Mouse (Mus musculus) heart, adult 11 months (tissue): ENCODE results near the gene Kdelc1.

ENCODE experiments used
- DNase-seq: peaks from one replicate; pipeline ENCODE4 v3.0.0; 2022

The Kdelc1 gene

GRCm38 (mm10) chr1:44118239-44119054, at the start of gene Kdelc1, which contains the start of gene Bivm:
TSS of gene Kdelc1 (minus strand) at chr1:44118808.
TSS of gene Bivm (plus strand) at chr1:44118957.
- peak; percentile 100 for DNase-seq

DNA sequence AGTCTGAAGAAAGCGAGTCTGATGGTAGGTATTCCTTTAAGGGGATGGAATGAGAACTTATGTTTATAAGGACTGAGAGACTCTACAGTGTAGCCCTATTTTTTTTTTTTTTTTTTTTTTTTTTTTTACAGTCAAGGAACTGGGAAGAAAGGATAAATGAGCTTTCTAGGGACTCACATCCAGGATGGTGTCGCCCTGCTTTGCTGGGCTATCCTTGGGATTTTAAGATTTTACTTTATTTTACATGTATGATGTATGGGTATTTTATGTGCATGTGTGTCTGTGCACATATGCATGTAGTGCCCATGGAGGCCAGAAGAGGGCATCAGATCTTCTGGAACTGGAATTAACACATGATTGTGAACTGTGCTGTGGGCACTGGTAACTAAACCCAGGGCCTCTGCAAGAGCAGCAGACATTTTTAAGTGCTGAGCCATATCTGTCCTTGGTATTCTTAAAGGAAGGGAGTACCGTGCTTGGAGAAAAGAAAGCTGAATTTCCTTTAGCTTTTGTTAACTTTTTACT, 49.3 kb upstream of the Kdelc1 start:
- no peak for DNase-seq

DNA sequence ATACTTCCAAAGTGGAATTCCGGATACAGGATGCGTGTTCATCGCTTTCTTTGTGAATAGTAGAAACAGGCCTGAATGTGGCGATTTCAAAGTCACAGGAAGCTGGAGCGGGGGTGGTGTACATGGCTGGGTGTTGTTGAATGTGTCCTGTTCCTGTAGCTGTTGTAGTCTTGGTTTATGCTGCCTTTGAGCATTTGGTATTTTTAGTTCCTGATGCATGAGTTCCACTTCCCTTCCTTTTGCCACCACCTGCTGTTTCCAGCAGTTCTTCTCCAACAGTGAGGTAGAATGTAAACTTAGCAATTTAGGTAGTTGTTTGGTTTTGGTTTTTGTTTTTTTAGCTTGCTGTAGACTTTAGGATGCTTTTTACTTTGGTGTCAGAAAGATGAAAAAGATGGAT, 43.8 kb upstream of the Kdelc1 start:
- DNase-seq, result peak; percentile 44

DNA sequence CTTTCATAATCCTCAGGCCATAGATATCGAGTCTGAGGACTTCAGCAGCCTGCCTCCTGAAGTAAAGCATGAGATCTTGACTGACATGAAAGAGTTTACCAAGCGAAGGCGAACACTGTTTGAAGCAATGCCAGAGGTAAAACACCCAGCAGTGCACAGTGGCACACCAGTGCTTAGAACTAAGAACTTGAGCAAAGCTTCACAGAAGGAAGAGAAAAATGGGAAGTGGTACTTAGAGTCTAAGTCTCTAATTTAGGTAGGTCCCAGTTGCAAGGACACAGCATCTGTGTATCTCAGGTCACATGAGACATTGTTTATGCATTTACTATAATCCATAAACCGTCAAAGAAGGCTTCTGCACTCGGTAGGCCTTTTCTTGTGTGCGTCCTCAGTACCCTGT, 43.2 kb upstream of the Kdelc1 start:
- no peak for DNase-seq

DNA sequence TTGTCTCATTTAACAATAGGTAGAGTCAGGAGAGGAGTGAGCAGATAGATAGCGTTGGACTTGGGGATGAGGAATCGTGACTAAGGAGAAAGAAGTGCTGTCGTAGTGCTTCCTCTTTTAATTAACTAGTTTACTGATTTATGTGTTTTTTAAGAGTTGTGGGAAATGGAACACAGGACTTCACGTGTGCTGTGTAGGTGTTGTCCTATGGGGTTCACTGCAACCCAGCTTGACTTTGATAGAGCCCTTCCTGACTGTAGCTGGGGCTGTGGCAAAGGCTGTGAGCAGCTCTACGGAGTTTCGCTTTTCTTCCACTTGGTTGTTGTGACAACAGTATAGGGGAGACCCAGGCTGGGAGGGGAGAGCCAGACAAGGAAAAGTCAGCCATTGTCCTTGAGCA, 39.7 kb upstream of the Kdelc1 start:
- peak; percentile 48 for DNase-seq

DNA sequence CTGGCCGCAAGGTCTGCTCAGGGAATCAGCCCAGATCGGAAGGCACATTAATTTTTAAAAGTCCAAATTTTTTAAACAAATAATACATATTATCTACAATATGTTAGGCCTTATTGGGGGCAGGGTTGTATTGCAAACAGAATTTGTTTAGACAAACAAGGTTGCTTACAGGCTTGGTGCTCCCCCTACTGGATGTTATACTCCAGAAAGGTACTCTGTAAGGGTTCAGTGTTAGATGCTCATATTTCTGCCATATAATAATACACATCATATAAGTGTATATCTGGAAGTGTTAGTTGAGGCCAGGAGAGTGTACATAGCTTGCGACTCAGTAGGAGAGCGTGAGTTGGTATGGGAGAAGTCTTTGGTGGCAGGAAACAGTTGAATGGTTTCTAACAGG, 36.7 kb upstream of the Kdelc1 start:
- DNase-seq, result no peak

DNA sequence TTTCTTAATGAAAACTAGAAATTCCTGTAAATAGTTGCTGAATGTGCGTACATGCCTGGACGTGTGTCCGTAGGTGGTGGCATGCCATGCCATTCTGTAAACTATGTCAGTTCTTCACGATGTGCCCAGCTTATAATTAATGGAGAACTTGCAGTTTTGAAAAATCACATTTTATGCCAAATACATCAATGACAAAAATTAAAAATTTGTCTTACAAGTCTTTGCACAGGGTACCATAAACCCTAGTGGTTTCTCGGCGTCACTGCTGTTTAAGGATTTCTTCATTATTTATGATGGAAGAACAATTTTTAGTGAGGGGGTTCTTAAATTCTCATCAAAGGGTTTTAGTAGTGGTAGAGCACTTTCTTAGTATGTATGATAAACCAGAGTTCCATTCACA, 30.1 kb upstream of the Kdelc1 start:
- no peak for DNase-seq

DNA sequence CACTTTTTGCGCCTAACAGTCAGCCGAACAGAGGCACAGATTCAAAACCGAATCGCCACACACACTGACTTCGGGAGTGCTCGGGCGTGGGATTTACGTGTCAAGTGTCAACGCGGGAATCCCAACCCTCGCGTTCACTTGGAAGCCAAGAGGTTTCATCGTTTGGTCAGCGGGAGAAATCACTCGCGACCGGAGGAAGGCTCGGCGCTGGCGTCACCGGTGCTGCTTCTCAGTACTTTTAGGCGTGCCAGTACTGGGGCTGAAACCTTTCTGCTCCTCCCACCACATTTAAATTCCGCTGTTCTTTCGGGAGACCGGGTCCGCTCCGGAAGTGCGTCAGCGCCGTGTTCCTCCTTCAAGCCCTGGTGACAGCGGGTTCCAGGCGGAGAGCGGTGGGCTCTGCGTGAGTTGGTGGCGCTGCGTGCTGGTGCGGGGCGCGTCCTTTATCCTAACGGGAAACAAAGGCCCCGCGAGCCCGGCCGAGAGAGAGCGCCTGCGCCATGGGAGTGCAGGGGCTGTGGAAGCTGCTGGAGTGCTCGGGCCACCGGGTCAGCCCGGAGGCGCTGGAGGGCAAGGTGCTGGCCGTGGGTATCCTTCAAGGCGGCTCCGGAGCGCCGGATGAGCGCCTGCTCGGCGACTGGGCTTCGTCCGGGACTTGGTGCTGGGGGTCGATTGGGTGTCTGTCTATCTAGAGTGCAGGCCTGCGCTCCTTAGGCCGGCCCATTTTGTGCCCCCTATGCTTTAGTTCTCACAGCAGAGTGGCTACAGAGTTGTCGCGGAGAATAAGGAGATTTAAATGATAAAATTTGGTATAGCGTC, 29.2 kb upstream of the Kdelc1 start, which contains the start of gene Ercc5:
Gene Ercc5, plus strand, starts transcription at position 182 of the 819 bp plus-strand sequence.
- peak; percentile 99 for DNase-seq

DNA sequence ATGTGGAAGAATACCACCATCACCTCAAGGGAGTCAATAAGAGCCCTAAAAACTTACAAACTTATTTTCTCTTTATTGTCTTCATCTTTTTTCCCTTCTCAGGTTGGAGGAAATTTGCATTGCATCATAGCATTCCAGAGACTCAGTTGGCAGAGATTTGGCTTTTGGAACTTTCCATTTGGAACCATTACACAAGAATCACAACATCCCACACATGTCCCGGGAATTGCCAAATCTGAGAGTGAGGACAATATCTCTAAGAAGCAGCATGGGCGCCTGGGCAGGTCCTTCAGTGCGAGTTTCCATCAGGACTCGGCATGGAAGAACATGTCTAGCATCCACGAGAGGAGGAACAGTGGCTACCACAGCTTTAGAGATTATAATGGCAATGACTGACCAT, 24.1 kb upstream of the Kdelc1 start:
- peak; percentile 85 for DNase-seq

DNA sequence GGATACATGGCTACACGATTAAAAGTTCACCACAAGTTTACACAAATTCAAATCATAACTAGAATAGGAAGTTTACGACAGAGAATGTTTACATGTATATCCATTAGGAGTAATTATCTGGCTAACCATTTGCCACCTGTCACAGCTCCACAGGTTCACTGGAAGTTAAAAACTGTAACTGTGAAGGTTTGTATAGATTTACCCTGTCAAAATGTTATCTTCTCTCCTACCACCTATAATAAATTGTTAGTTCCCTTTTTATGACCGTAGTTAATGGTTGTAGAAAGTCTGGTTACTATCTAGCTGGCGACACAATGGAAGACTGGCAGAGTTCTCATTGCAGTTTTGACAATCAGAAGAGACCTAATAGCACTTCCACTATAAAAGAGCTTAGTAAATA, 21.6 kb upstream of the Kdelc1 start:
- DNase-seq, result no peak

- DNase-seq, result no peak
Observed at GRCm38 (mm10) chr1:44129929-44130581, 11.4 kb upstream of the Kdelc1 start.

DNA sequence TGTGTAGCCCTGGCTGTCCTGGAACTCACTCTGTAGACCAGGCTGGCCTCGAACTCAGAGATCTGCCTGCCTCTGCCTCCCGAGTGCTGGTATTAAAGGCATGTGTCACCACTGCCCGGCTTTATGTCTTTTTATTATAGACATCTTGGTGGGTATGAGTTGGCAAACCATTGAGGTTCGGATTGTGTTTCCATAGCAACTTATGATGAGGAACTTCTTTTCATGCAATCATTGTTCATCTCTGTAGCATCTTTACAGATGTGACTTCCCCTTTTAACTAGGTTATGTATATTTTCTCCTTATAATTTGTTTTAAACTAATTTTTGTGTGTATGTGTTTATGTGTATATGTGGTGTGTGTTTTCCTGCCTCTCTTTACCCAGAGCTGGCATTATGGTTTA, 7.0 kb upstream of the Kdelc1 start:
- no peak for DNase-seq

- no peak for DNase-seq
Observed at GRCm38 (mm10) chr1:44122256-44122655, 3.6 kb upstream of the Kdelc1 start.

DNA sequence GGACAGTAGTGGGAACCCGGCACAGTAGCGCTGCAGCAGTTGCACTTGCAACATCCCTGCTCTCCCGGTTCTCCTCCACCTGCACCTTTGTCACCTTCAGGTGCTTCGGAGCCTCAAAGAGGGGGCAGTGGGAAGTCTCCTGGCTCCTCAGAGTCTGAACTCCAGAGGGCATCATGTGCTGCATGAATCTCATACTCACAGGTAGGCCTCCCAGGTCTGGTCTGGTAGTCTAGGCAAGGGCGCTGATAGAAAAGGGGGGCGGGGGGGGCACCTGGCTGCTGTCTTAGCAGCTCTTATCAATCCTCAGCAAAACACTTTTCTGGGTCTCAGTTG, 1.4 kb upstream of the Kdelc1 start:
- DNase-seq, result no peak

DNA sequence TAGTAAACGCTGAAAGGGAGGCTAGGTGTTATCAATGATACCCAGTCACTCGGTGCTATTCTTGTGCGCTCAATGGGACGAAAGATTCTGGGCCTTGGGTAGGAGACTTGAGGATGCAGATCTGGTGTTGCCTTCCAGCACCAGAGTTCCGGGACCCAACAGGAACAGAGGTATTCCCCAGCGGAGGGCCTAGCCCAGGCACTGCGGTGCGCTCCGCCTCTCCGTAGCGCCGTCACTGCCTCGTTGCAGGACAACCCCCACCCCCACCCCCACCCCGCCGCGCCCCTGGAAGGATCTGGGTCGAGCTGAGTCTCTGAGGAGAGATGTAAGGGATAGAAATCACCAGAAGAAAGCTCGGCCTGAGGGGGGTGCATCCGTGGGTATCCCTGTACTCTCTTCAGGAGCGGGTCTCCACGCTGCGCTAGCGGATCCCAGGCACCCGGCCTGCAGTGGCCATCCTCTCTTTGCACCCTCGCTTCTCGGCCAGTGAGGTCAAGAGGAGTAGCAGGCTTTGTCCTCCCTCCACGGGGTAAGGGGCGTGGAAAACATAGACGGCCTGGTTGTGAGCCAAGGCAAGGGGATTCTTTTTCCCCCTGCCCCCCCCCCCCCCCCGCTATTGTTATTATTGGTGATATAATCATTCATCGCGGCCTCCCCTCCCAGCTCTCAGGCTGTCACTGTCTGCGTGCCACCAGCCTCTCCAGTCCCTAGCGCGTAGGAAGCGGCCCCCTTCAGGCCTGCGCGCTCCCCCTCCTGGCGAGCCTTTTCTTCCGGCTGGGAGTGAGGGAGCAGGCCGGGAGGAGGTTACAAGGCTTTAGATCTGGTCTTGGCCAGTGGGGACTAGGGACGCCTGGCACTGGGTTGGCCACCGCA, 829 bp upstream of the Kdelc1 start:
- peak; percentile 99 for DNase-seq

DNA sequence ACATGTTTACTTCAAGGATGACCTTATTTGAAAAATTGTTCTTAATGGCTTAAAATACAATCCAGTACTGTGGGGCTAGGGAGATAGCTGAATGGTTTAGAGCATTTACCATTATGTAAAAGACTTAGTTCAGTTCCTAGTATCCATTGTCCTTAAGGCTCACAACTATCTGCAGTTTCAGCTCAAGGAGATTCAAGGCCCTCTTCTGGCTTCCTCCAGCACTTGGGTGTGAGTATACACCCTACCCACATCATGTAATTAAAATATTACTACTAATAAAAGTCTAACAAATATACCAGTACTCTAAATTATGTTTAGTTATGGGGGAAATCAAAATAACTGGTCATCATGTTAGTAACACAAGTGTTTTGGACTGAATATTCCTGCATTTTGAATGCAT, 1.0 kb downstream of the Kdelc1 start:
- no peak for DNase-seq

GRCm38 (mm10) chr1:44102939-44103338, 15.7 kb downstream of the Kdelc1 start:
- peak; percentile 88 for DNase-seq

DNA sequence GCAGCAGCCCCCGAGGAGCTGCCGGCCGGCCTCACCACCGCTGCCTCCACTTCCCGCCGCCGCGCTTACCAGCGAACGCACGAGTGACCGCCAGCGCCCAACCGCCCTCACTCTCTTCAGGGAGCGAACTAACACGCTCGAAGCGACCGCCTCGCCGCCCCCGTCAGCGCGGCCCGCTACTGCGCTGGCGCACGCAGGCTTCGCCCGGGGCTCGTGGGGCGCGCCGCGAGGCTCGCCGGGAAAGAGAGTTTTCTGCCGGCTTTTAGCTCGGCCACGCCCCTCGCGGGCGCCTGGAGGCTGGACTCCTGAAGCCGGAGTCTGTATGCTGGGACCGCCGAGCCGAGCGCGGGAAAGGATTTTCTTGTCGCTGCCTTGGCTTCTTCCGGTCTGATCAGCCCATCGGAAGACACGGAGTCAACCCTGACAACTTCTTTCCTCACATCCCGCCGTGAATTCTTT, 16.3 kb downstream of the Kdelc1 start, which contains the start of gene Tex30:
Gene Tex30, minus strand, starts transcription at position 183 of the 459 bp plus-strand sequence.
- peak; percentile 99 for DNase-seq

DNA sequence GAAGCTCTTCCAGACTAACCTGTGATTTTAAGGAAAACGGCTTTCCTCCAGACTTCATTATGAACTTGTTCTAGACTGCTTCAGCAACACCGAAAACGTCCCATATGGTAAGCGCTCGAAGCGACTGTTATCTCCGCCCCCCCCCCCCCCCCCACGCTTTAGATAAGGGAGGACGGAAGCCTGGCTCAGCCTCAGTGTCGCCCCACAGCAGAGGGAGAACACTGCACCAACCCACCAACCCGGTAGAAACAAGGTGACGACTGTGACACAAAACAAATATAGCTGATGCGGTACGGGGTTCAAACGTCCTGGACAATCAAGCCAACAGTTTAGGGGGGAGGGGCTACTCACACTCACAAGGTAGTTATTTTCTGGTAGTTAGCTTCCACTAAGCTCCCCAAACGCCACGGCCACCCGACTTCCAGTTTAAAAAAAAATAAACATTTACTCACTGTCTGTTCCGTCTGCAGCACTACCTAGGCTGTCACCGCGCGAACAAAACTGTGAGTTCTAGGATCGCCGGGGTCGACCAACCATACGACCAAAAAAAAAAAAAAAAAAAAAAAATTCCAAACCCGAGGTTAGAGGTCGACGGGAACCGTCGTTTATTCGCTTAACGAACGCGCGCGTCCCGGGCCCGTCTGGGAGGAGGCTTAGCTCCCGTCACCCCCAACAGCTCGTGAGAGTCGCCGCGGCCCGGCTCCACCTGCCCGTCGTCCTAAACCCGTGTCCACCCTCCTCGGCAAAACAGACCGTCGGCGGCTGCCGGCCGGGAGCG, 17.0 kb downstream of the Kdelc1 start:
- peak; percentile 93 for DNase-seq

- peak; percentile 50 for DNase-seq
Observed at GRCm38 (mm10) chr1:44064625-44065024, 54.0 kb downstream of the Kdelc1 start.

DNA sequence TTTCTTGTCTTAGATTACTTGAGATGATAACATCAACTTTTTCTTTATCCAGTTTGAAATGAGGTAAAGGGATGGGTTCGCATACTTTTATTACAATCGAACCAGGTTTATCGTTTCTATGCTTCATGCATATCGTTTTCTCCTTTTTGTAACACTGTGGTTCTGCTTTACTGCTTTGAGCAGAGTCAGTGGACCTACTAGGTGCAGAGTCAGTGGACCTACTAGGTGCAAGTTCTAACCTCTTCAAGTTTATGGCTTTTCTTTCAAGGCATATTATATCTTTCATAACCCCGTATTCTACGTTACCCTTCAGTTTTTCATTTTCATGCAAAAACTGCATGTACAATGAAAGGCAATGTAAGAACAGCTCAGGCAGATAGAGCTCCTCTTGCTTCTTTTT, 55.2 kb downstream of the Kdelc1 start:
- DNase-seq, result no peak
